Mouse (Mus musculus): Measurements from ENCODE around the gene Snf8. TPM values are rescaled to one million over a fixed set of nuclear protein-coding genes. Genes with fewer than 3 reads are reported as not detected.
A peak's percentile ranks its signal among the peaks of the same experiment; 100 is the strongest.

Gene Snf8
- total and polyA plus RNA-seq, 3 experiments: 70.8 to 199 (median 113) TPM

GRCm38 (mm10) chr11:96038560-96038959, 3.9 kb downstream of the Snf8 start:
- H3K4me2 ChIP-seq (ENCODE audit: insufficient read depth, low read depth, poor library complexity, severe bottlenecking): no peak overlapping the region
- dilution Hi-C loops (cut with MboI; ENCODE audit: extremely low pct_ligation_motif_present, extremely low pct_unique_long_range_greater_than_20kb, low sequenced_read_pairs): no loop called here
- no peak overlapping the region for H3K9ac ChIP-seq (ENCODE audit: insufficient read depth, low read depth)
- in situ Hi-C loops (cut with MboI; ENCODE audit: low pct_ligation_motif_present, low pct_unique_long_range_greater_than_20kb, low sequenced_read_pairs): loop anchor here (5.0 kb wide), 1 partner anchor 54 kb away; no protein-coding TSS in a partner anchor
- peaks cover 4 to 26% of the 10 kb centered on the region in 2 experiments; a peak in 3 of 4 replicates for H3K4me1 ChIP-seq (ENCODE audit: control insufficient read depth in 1 of 2, insufficient read depth in 2 of 2)
- peaks cover 26 to 51% of the 10 kb centered on the region in 2 experiments for H3K36me3 ChIP-seq (replicated peaks in 1 of 2; ENCODE audit: control insufficient read depth in 1 of 2, insufficient read depth in 1 of 2, low read length in 1 of 2)
- no peaks in the 10 kb centered on the region for H3K9me3 ChIP-seq (replicated peaks; ENCODE audit: low read length)
- no peaks in the 10 kb centered on the region for H3K27me3 ChIP-seq (replicated peaks)
- H3K4me3 ChIP-seq (replicated peaks in 1 of 3; ENCODE audit: low read depth in 2 of 3, low read length in 2 of 3, poor library complexity in 1 of 3): no peak overlapping the region
- peaks cover 22% of the 10 kb centered on the region for H3K79me2 ChIP-seq (replicated peaks; ENCODE audit: control insufficient read depth, extremely low read depth, insufficient read depth, poor library complexity, severe bottlenecking)
- no peak for DNase-seq (ENCODE audit: extremely low read depth)
- no peak overlapping the region for H3K27ac ChIP-seq (ENCODE audit: insufficient read depth, low read depth)
- TF ChIP-seq USF2 (conservative IDR thresholded peaks at IDR 0.05; ENCODE audit: low read depth, low read length) (no peak), ELF1 (IDR thresholded peaks at IDR 0.05; ENCODE audit: low read depth, low read length) (no peak), ZC3H11A (IDR thresholded peaks at IDR 0.05; ENCODE audit: low read depth, low read length) (no peak), RAD21 (IDR thresholded peaks at IDR 0.05; ENCODE audit: low read depth, low read length) (no peak), TCF12 (IDR thresholded peaks at IDR 0.05; ENCODE audit: low read depth, low read length) (no peak), ZKSCAN1 (IDR thresholded peaks at IDR 0.05; ENCODE audit: borderline replicate concordance, low read depth, low read length) (no peak), MAX (IDR thresholded peaks at IDR 0.05; ENCODE audit: low read length) (no peak), POLR2A (IDR thresholded peaks at IDR 0.05; ENCODE audit: low read depth, low read length) (no peak), MAFK (IDR thresholded peaks at IDR 0.05; ENCODE audit: insufficient replicate concordance, low read length) (no peak), NELFE (IDR thresholded peaks at IDR 0.05; ENCODE audit: low read depth, low read length) (no peak), CHD1 (IDR thresholded peaks at IDR 0.05; ENCODE audit: low read depth, low read length) (no peak), NRF1 (IDR thresholded peaks at IDR 0.05; ENCODE audit: low read depth, low read length) (no peak), ZMIZ1 (IDR thresholded peaks at IDR 0.05; ENCODE audit: low read depth, low read length) (no peak), KAT2A (IDR thresholded peaks at IDR 0.05; ENCODE audit: insufficient replicate concordance, low read length) (no peak), EP300 (IDR thresholded peaks at IDR 0.05; ENCODE audit: low read length) (no peak), USF1 (IDR thresholded peaks at IDR 0.05; ENCODE audit: low read depth, low read length) (no peak), MYC (IDR thresholded peaks at IDR 0.05; ENCODE audit: low read depth, low read length) (no peak), UBTF (IDR thresholded peaks at IDR 0.05; ENCODE audit: low read depth, low read length) (no peak), E2F4 (IDR thresholded peaks at IDR 0.05; ENCODE audit: insufficient replicate concordance, low read depth, low read length) (no peak)

- no peaks in the 10 kb centered on the region for H3K27me3 ChIP-seq (replicated peaks)
- no peak overlapping the region for H3K4me3 ChIP-seq (replicated peaks in 1 of 3; ENCODE audit: low read depth in 2 of 3, low read length in 2 of 3, poor library complexity in 1 of 3)
- no peak overlapping the region for H3K4me2 ChIP-seq (ENCODE audit: insufficient read depth, low read depth, poor library complexity, severe bottlenecking)
- no peaks in the 10 kb centered on the region for H3K9me3 ChIP-seq (replicated peaks; ENCODE audit: low read length)
- dilution Hi-C loops (cut with MboI; ENCODE audit: extremely low pct_ligation_motif_present, extremely low pct_unique_long_range_greater_than_20kb, low sequenced_read_pairs) (no loop called here), in situ Hi-C loops (cut with MboI; ENCODE audit: low pct_ligation_motif_present, low pct_unique_long_range_greater_than_20kb, low sequenced_read_pairs) (no loop called here)
- H3K79me2 ChIP-seq (replicated peaks; ENCODE audit: control insufficient read depth, extremely low read depth, insufficient read depth, poor library complexity, severe bottlenecking): no peaks in the 10 kb centered on the region
- H3K27ac ChIP-seq (ENCODE audit: insufficient read depth, low read depth): peak overlapping the region; percentile 78
- peak; percentile 66 for DNase-seq (ENCODE audit: extremely low read depth)
- no peak overlapping the region for H3K9ac ChIP-seq (ENCODE audit: insufficient read depth, low read depth)
- peaks cover 47 to 82% of the 10 kb centered on the region in 2 experiments for H3K36me3 ChIP-seq (replicated peaks in 1 of 2; ENCODE audit: control insufficient read depth in 1 of 2, insufficient read depth in 1 of 2, low read length in 1 of 2)
- H3K4me1 ChIP-seq (ENCODE audit: control insufficient read depth in 1 of 2, insufficient read depth in 2 of 2): peaks cover 14 to 67% of the 10 kb centered on the region in 2 experiments
- TF ChIP-seq CHD2 (IDR thresholded peaks at IDR 0.05; ENCODE audit: low read length) (no peak), ZKSCAN1 (IDR thresholded peaks at IDR 0.05; ENCODE audit: borderline replicate concordance, low read depth, low read length) (no peak), ZNF384 (IDR thresholded peaks at IDR 0.05; ENCODE audit: low read depth, low read length) (peak; percentile 96), TCF12 (IDR thresholded peaks at IDR 0.05; ENCODE audit: low read depth, low read length) (peak; percentile 59; the same call in 1 of the 2 replicates), UBTF (IDR thresholded peaks at IDR 0.05; ENCODE audit: low read depth, low read length) (no peak), NELFE (IDR thresholded peaks at IDR 0.05; ENCODE audit: low read depth, low read length) (no peak), HCFC1 (IDR thresholded peaks at IDR 0.05; ENCODE audit: low read depth, low read length) (no peak), KAT2A (IDR thresholded peaks at IDR 0.05; ENCODE audit: insufficient replicate concordance, low read length) (no peak), PAX5 (IDR thresholded peaks at IDR 0.05; ENCODE audit: low read length) (no peak), USF1 (IDR thresholded peaks at IDR 0.05; ENCODE audit: low read depth, low read length) (no peak), POLR2A (IDR thresholded peaks at IDR 0.05; ENCODE audit: low read depth, low read length) (no peak), MAZ (IDR thresholded peaks at IDR 0.05; ENCODE audit: low read depth, low read length) (no peak), BHLHE40 (IDR thresholded peaks at IDR 0.05; ENCODE audit: low read depth, low read length) (peak; percentile 83), CTCF (conservative IDR thresholded peaks at IDR 0.05 in 1 of 2, IDR thresholded peaks at IDR 0.05 in 1 of 2; ENCODE audit: low read depth in 2 of 2, low read length in 2 of 2) (no peak), MAFK (IDR thresholded peaks at IDR 0.05; ENCODE audit: insufficient replicate concordance, low read length) (no peak), EP300 (IDR thresholded peaks at IDR 0.05; ENCODE audit: low read length) (peak; percentile 86), MAX (IDR thresholded peaks at IDR 0.05; ENCODE audit: low read length) (no peak), MXI1 (IDR thresholded peaks at IDR 0.05; ENCODE audit: low read depth, low read length) (no peak), TBP (conservative IDR thresholded peaks at IDR 0.05; ENCODE audit: low read depth, low read length) (no peak), NRF1 (IDR thresholded peaks at IDR 0.05; ENCODE audit: low read depth, low read length) (no peak), JUN (IDR thresholded peaks at IDR 0.05; ENCODE audit: insufficient read depth, low read depth, low read length) (peak; percentile 71), RAD21 (IDR thresholded peaks at IDR 0.05; ENCODE audit: low read depth, low read length) (no peak)
Measured at GRCm38 (mm10) chr11:96044803-96045567, 10.3 kb downstream of the Snf8 start.
